Mouse (Mus musculus): ENCODE measurements at regions not wholly inside any gene's neighbourhood (a gene's known extent, or its start where the extent isn't known, plus 50 kb on each side); places are given as distances from the start of the nearest gene placed in this dataset.

DNA sequence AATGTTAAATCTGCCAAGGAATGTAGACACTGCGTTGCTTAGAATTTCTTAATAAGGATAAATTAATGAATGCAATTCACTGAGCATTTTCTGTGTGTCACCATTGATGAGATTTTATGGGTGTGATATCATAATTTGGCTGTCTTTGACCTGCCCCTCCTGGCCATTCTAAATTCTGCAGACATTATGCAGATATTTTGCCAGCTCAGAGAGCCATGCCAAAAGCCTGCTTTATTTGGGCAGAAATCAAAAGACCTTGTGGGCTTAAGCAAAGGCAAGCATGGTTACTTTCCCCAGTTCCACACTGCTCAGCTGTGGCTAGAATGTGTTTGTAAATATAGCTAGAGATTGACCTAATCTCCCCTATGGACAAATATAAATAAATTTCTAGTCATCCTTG, 552.4 kb upstream of the Nr3c2 start:
- TF ChIP-seq POLR2A (IDR thresholded peaks at IDR 0.05; ENCODE audit: borderline replicate concordance, insufficient read depth, low read length) (no peak), CTCF (IDR thresholded peaks at IDR 0.05; ENCODE audit: borderline replicate concordance, insufficient read depth, low read depth, low read length) (no peak)
